Mouse (Mus musculus): ENCODE data around the gene Aqp7. TPM values are rescaled to one million over a fixed set of nuclear protein-coding genes. Genes with fewer than 3 reads are reported as not detected.

Gene Aqp7
- polyA plus RNA-seq, 1 experiment from 2014 or later: not detected

DNA sequence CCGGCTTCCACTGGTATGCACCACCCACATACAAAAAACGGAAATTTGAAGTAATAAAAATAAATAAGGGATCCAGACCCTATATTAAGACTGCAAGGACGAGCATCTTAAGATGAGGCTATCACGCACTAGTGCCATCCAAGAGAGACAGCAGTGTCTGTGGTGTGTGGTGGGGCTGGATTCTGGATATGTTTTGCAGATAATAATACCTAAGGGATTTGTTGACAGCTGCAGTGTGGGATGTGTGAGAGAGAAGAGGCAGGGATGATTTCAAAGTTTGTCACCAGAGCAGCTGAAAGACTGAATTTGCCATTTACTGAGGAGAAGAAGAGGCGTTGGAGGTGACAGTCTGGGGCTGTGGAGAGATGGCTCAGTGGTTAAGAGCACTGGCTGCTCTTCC is 18.6 kb downstream of the Aqp7 start:
- WGBS: 92% methylated on average over 5 of the region's 5 CpGs
- Histone ChIP-seq H3K4me1 (no peaks in the 10 kb centered on the region), H3K36me3 (peaks cover 27% of the 10 kb centered on the region)

DNA sequence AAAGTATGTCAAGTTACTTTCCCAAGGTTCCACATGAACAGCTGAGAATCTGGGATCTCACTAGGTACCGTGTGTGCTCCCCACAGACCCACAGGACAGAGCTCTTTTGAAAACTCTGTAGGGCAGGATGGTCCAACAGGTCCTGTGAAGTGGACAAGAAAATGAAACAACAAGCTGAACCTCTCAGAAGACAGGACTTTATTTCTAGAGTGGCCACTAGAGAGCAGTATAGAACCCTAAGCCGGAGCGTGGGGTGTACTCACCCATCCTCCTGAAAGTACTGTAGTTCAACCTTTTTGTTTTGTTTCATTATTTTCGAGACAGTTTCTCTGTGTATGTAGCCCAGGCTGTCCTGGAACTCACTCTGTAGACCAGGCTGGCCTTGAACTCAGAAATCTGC is 19.7 kb downstream of the Aqp7 start:
- Histone ChIP-seq H3K4me2 (no peak overlapping the region), H3K9me3 (replicated peaks) (no peaks in the 10 kb centered on the region), H3K27ac (replicated peaks) (no peak overlapping the region), H3K36me3 (peaks cover 38% of the 10 kb centered on the region), H3K4me3 (replicated peaks) (no peak overlapping the region), H3K27me3 (replicated peaks) (no peaks in the 10 kb centered on the region), H3K9ac (replicated peaks) (no peak overlapping the region), H3K4me1 (no peaks in the 10 kb centered on the region)
- WGBS: 86% methylated on average over 4 of the region's 4 CpGs
- ATAC-seq (ENCODE audit: low FRiP score): no peak

More for the DNA sequence above, 18.6 kb downstream of the Aqp7 start:
- H3K27ac ChIP-seq (replicated peaks): no peak overlapping the region
- H3K27me3 ChIP-seq (replicated peaks): no peaks in the 10 kb centered on the region
- no peak overlapping the region for H3K4me2 ChIP-seq
- no peaks in the 10 kb centered on the region for H3K9me3 ChIP-seq (replicated peaks)
- no peak for ATAC-seq (ENCODE audit: low FRiP score)
- H3K9ac ChIP-seq (replicated peaks): no peak overlapping the region
- no peak overlapping the region for H3K4me3 ChIP-seq (replicated peaks)

DNA sequence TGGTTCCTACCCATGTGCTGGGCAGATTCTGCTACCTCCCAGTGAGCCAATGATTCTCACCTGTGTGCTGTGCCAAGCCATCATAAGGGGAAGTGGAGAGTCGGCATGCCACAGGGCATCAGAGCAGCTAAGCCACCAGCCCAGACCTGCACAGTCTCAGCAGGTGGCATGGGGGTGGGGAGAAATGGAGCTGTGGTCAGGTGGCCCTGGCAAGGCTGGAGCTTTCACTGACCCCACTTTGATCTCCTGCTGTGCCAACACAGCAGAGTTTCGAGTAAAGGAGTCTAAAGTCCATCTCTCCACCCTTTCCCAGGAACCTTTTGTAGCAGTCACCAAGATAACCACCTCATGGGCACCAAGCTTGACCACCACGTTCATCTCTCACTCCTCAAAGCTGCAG is 20.1 kb downstream of the Aqp7 start:
- 93% methylated on average over 3 of the region's 3 CpGs for WGBS
- ATAC-seq (ENCODE audit: low FRiP score): no peak
- H3K36me3 ChIP-seq: peaks cover 41% of the 10 kb centered on the region
- H3K4me3 ChIP-seq (replicated peaks): no peak overlapping the region
- no peak overlapping the region for H3K27ac ChIP-seq (replicated peaks)
- no peaks in the 10 kb centered on the region for H3K27me3 ChIP-seq (replicated peaks)
- H3K4me1 ChIP-seq: no peaks in the 10 kb centered on the region
- H3K9me3 ChIP-seq (replicated peaks): no peaks in the 10 kb centered on the region
- H3K9ac ChIP-seq (replicated peaks): no peak overlapping the region
- no peak overlapping the region for H3K4me2 ChIP-seq

DNA sequence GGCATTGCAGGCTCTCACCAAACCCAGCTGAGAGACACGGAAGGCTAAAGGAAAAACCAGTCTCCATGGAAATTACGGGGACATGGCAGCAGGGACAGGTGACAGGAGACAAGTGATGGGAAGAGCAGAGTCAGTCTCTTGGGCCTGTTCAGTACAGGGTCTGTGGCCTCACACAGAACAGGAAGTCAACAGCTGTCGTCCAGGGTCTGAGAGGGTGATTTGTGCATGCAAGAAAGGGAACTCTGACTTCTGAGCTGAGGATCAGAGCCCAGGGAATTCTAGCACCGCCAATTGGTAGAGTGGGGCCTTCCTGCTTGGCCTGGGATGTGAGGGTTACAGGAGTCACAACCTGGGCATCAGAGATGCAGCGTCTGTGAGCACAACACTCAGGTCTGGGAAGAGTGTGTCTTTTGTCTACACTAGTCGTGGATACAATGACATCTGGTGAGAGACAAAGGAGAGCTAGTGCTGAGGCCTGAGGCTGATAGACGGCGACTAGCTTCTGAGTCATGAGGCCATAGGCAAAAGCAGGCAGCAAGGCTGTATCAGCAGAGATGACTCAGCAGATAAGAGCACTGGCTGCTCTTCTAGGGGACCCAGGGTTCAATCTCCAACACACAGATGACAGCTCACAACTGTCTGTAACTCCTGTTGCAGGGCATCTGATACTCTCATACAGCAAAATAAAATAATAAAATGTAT is 21.7 kb downstream of the Aqp7 start:
- Histone ChIP-seq H3K9me3 (replicated peaks) (no peaks in the 10 kb centered on the region), H3K9ac (replicated peaks) (no peak overlapping the region), H3K4me2 (no peak overlapping the region), H3K27me3 (replicated peaks) (no peaks in the 10 kb centered on the region), H3K36me3 (peaks cover 53% of the 10 kb centered on the region), H3K4me3 (replicated peaks) (no peak overlapping the region), H3K27ac (replicated peaks) (no peak overlapping the region), H3K4me1 (no peaks in the 10 kb centered on the region)
- no peak for ATAC-seq (ENCODE audit: low FRiP score)
- 56% methylated on average over 8 of the region's 8 CpGs for WGBS

DNA sequence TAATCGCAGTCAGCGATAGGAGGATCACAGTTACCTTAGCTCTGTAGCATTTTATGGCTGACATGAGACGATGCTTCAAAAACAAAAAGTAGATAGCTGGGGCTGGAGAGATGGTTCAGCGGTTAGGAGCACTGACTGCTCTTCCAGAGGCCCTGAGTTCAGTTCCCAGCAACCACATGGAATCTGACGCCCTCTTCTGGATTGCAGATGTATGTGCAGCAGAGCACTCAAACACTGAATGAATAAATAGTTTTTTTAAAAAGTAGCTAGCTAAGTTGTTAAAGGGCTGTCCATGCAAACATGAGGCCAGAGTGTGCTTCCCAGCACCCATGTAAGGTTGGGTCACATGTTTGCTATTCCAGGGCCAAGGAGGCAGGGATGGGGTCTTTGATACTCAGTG is 26.8 kb downstream of the Aqp7 start:
- Histone ChIP-seq H3K9ac (replicated peaks) (no peak overlapping the region), H3K4me3 (replicated peaks) (no peak overlapping the region), H3K9me3 (replicated peaks) (no peaks in the 10 kb centered on the region), H3K27ac (replicated peaks) (no peak overlapping the region), H3K36me3 (peaks cover 71% of the 10 kb centered on the region), H3K4me1 (no peaks in the 10 kb centered on the region), H3K4me2 (no peak overlapping the region), H3K27me3 (replicated peaks) (no peaks in the 10 kb centered on the region)
- 93% methylated on average over 5 of the region's 5 CpGs for whole genome bisulfite sequencing
- ATAC-seq (ENCODE audit: low FRiP score): no peak

DNA sequence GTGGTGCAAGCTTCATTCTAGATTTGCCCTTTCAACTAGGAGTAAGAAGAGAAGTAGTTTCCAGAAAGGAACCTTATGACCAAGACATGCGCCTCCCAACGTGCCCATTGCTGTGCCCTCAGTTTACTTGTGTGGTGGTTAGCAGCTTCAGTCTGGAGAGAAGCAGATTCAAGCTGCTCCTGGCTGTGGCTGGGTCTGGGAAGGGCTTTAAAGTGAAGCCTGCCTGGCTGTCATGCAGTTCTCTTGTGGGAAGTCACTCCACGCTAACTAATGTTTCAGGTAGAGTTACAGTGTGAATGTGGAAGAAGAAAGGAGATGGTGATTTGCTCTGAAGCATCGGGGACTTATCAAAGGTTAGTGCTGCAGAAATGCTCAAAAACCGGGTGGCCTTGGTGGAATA is 32.1 kb downstream of the Aqp7 start:
- Histone ChIP-seq H3K4me1 (no peaks in the 10 kb centered on the region), H3K27me3 (replicated peaks) (no peaks in the 10 kb centered on the region), H3K27ac (replicated peaks) (no peak overlapping the region), H3K36me3 (peaks cover 69% of the 10 kb centered on the region), H3K9me3 (replicated peaks) (no peaks in the 10 kb centered on the region), H3K4me3 (replicated peaks) (no peak overlapping the region), H3K9ac (replicated peaks) (no peak overlapping the region), H3K4me2 (no peak overlapping the region)
- no peak for ATAC-seq (ENCODE audit: low FRiP score)
- 96% methylated on average over 5 of the region's 5 CpGs for WGBS

DNA sequence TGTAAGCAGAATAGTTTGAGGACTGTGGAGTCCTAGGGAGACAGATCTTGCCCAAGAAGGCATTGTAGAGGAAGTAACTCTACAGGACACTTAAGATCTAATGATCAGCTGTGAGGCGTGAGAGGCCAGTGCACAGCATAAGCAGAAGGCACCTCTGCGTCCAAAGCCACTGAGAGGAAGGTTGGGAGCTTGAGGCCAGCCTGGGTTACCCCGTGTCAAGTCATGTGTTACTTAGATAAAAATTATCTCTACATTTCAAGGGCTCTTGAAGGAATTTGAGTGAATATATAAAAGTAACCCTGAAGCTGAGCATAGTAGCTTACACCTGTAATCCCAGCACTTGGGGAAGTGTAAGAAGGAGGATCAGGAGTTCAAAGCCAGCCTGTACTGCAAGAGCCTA is 34.6 kb downstream of the Aqp7 start:
- ATAC-seq (ENCODE audit: low FRiP score): no peak
- no peaks in the 10 kb centered on the region for H3K9me3 ChIP-seq (replicated peaks)
- WGBS: 96% methylated on average over 3 of the region's 3 CpGs
- H3K4me1 ChIP-seq: no peaks in the 10 kb centered on the region
- no peak overlapping the region for H3K4me2 ChIP-seq
- H3K27me3 ChIP-seq (replicated peaks): no peaks in the 10 kb centered on the region
- H3K9ac ChIP-seq (replicated peaks): no peak overlapping the region
- H3K36me3 ChIP-seq: peaks cover 79% of the 10 kb centered on the region
- no peak overlapping the region for H3K4me3 ChIP-seq (replicated peaks)
- no peak overlapping the region for H3K27ac ChIP-seq (replicated peaks)

DNA sequence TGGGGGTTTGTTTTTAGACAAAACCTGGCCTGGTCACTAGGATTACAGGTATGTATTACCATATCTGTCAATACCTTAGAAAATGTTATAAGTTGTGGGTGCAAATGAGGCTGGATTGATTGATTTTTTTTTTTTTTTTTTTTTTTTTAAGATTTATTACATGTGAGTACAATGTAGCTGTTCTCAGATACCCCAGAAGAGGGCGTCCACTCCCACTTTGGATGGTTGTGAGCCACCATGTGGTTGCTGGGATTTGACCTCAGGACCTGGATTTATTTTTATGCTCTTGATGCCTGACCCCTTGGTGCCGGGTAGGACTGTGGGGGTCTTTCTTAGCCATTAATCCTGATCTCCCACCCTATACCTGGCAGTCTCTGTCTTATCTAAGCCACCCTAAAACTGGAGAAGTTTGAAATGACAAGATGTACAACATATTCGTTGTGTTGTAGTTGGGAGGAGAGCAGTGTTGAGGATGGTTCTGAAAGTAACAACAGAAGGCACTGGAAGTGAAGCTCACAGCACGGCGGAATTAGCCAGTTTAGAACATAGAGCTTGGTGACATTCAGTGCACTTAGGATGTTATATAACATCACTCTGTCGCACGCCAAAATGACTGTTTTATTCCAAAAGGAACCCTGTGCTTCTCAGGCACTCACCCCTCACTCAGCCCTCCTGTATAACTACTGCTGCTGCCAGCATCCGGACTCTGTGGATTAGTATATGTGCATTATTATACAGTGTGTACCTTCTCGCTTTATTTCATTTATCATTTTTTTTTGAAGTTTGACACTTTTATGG is 46.9 kb downstream of the Aqp7 start:
- H3K4me3 ChIP-seq (replicated peaks): no peak overlapping the region
- 89% methylated on average over 9 of the region's 9 CpGs for WGBS
- H3K4me1 ChIP-seq: no peaks in the 10 kb centered on the region
- H3K36me3 ChIP-seq: peaks cover 87% of the 10 kb centered on the region
- no peak overlapping the region for H3K27ac ChIP-seq (replicated peaks)
- H3K9ac ChIP-seq (replicated peaks): no peak overlapping the region
- no peak overlapping the region for H3K4me2 ChIP-seq
- H3K9me3 ChIP-seq (replicated peaks): no peaks in the 10 kb centered on the region
- H3K27me3 ChIP-seq (replicated peaks): no peaks in the 10 kb centered on the region
- no peak for ATAC-seq (ENCODE audit: low FRiP score)

DNA sequence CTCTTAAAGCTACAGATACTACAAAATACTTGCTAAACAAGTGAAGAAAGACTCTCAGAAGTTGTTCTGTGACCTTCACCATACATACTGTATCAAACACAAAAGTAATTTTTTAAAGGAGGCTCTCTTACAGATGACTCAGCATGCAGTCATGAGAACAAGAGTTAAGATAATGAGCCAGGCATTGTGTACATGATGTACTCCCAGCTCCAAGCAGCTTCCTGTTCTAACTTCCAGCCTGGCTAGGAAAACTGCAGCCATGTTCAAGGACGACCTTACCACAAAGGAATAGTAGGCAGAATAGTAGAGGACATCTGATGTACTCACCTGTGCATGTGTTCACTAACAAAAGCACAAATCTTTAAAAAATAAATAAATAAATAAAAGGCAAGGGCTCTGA is 47.7 kb downstream of the Aqp7 start:
- Histone ChIP-seq H3K27ac (replicated peaks) (no peak overlapping the region), H3K4me3 (replicated peaks) (no peak overlapping the region), H3K9ac (replicated peaks) (no peak overlapping the region), H3K4me2 (no peak overlapping the region), H3K27me3 (replicated peaks) (no peaks in the 10 kb centered on the region), H3K9me3 (replicated peaks) (no peaks in the 10 kb centered on the region), H3K36me3 (peaks cover 92% of the 10 kb centered on the region), H3K4me1 (no peaks in the 10 kb centered on the region)
- WGBS: 86% methylated on average over 1 of the region's 1 CpGs
- ATAC-seq (ENCODE audit: low FRiP score): no peak

DNA sequence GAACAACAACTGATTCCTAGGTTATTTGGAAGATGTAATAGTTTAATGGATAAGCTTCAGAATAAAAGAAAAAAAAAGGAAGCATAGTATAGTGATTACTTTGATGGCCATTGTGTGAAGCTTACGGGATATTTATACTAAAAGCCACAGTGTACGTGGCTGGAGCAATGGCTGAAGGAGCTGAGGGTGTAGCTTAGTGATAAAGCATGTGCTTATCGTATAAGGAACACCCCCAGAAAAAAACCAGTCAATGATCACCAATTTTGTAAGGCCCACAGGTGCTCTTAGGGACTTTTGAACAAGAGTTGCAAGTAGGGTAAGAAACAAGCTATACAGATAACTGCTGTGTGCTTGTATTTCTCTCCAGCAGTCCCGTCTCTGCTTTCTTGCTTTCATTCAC is 50.0 kb downstream of the Aqp7 start:
- Histone ChIP-seq H3K4me1 (no peaks in the 10 kb centered on the region), H3K27me3 (replicated peaks) (no peaks in the 10 kb centered on the region), H3K27ac (replicated peaks) (no peak overlapping the region), H3K4me3 (replicated peaks) (no peak overlapping the region), H3K36me3 (peaks cover 90% of the 10 kb centered on the region), H3K9ac (replicated peaks) (no peak overlapping the region), H3K4me2 (no peak overlapping the region), H3K9me3 (replicated peaks) (no peaks in the 10 kb centered on the region)
- WGBS: 99% methylated on average over 4 of the region's 4 CpGs
- ATAC-seq (ENCODE audit: low FRiP score): no peak

DNA sequence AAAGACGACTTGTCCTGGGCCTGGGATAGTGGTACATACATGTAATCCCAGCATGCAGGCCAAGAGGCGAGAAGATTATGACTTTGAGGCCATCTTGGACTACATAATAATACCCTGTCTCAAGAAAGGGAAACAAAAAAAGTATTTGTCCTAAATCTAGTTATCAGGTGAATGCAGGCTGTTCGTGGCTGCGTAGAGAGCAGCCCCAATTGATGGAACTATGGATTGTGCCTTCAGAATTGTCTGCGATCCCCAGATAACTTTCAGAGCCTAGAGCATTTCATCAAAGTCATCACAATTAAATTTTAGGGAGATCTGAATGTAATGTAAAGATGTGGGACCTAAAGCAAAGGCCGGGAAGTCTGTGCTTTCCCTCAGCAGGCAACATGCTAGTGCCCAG is 51.6 kb downstream of the Aqp7 start:
- peaks cover 91% of the 10 kb centered on the region for H3K36me3 ChIP-seq
- no peak for ATAC-seq (ENCODE audit: low FRiP score)
- no peaks in the 10 kb centered on the region for H3K9me3 ChIP-seq (replicated peaks)
- 94% methylated on average over 6 of the region's 6 CpGs for WGBS
- H3K27me3 ChIP-seq (replicated peaks): no peaks in the 10 kb centered on the region
- no peaks in the 10 kb centered on the region for H3K4me1 ChIP-seq
- H3K27ac ChIP-seq (replicated peaks): no peak overlapping the region
- no peak overlapping the region for H3K4me3 ChIP-seq (replicated peaks)
- H3K4me2 ChIP-seq: no peak overlapping the region
- no peak overlapping the region for H3K9ac ChIP-seq (replicated peaks)

DNA sequence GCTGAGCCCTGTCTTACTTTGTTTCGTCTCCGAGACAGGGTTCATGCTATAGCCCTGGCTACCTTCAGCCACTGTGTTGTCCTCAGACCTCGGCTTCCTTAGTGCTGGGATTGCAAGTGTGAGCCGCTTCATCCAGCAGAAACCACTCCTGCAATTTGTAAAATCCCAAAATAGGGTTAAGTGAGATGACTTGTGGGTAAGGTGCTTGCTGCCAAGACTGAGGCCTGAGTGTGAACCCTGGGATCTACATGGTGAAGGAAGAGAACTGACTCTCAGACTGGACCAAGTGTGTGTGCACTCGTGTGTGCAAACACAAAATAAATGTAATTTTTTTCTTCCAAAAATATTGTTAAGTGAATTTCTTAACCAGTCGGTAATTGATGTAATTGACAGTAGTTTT is 58.3 kb downstream of the Aqp7 start:
- Histone ChIP-seq H3K4me3 (replicated peaks) (no peak overlapping the region), H3K4me2 (no peak overlapping the region), H3K9me3 (replicated peaks) (no peaks in the 10 kb centered on the region), H3K4me1 (no peaks in the 10 kb centered on the region), H3K27ac (replicated peaks) (no peak overlapping the region), H3K36me3 (peaks cover 87% of the 10 kb centered on the region), H3K9ac (replicated peaks) (no peak overlapping the region), H3K27me3 (replicated peaks) (no peaks in the 10 kb centered on the region)
- WGBS: 90% methylated on average over 6 of the region's 6 CpGs
- no peak for ATAC-seq (ENCODE audit: low FRiP score)

Measured in neural tube, embryonic 15.5 days (tissue).